Mouse (Mus musculus) embryonic facial prominence, embryonic 15.5 days (tissue): ENCODE data around the gene 4933430I17Rik. TPM values are rescaled to one million over a fixed set of nuclear protein-coding genes. Genes with fewer than 3 reads are reported as not detected.
A peak's percentile ranks its signal among the peaks of the same experiment; 100 is the strongest.

Experiments
- ATAC-seq: fragments of 200-750 bp; cut with Nextera tagmentation; 2 replicates; pipeline ENCODE4 v1.8.0; 2017; ENCODE audit warnings: low read depth, moderate TSS enrichment; ENCODE audit not compliant: insufficient number of reproducible peaks, low FRiP score, low TSS enrichment
- H3K27ac ChIP-seq: fragments of 300-500 bp; sonication (generic); replicated peaks from 2 replicates; pipeline ENCODE4 v1.5.1; 2015; ENCODE audit warnings: mild to moderate bottlenecking, inconsistent platforms
- H3K27me3 ChIP-seq: fragments of 300-500 bp; sonication (generic); 2 replicates; pipeline ENCODE4 v1.6.1; 2015; ENCODE audit warnings: inconsistent platforms
- H3K36me3 ChIP-seq: fragments of 300-500 bp; sonication (generic); 2 replicates; pipeline ENCODE4 v1.6.1; 2015; ENCODE audit warnings: mild to moderate bottlenecking, inconsistent platforms
- H3K4me1 ChIP-seq: fragments of 300-500 bp; sonication (generic); 2 replicates; pipeline ENCODE4 v1.6.1; 2015; ENCODE audit warnings: inconsistent platforms
- H3K4me2 ChIP-seq: fragments of 300-500 bp; sonication (generic); replicated peaks from 2 replicates; pipeline ENCODE4 v1.6.1; 2015; ENCODE audit warnings: mild to moderate bottlenecking, inconsistent platforms
- H3K4me3 ChIP-seq: fragments of 300-500 bp; sonication (generic); replicated peaks from 2 replicates; pipeline ENCODE4 v1.5.1; 2015; ENCODE audit warnings: mild to moderate bottlenecking, inconsistent platforms
- H3K9ac ChIP-seq: fragments of 300-500 bp; sonication (generic); 2 replicates; pipeline ENCODE4 v1.6.1; 2015; ENCODE audit warnings: inconsistent platforms
- H3K9me3 ChIP-seq: fragments of 300-500 bp; sonication (generic); replicated peaks from 2 replicates; pipeline ENCODE4 v1.6.1; 2016; ENCODE audit warnings: inconsistent platforms
- whole genome bisulfite sequencing: fragments of 180-500 bp; shearing (Covaris S2); methylation state at CpG from one replicate; pipeline ENCODE4 v1.1.7; 2015; 5-methylcytosine and 5-hydroxymethylcytosine counted together
- polyA plus RNA-seq: library from polyadenylated mRNA; unstranded; fragments of >200 nt; fragmentation: Nextera tagmentation; extraction: Ambion mirVana; gene quantifications from 2 replicates; pipeline ENCODE4 v1.2.1, GENCODE M21; 2015

Gene 4933430I17Rik
- polyA plus RNA-seq, 1 experiment from 2014 or later, result 0.47 TPM

GRCm38 (mm10) chr4:62505991-62506390 is 19.2 kb upstream of the 4933430I17Rik start:
- Histone ChIP-seq H3K27ac (no peak overlapping the region), H3K9me3 (no peaks in the 10 kb centered on the region), H3K27me3 (no peaks in the 10 kb centered on the region), H3K4me1 (peaks cover 15% of the 10 kb centered on the region), H3K4me3 (no peak overlapping the region), H3K36me3 (peaks cover 34% of the 10 kb centered on the region), H3K9ac (no peak overlapping the region), H3K4me2 (no peak overlapping the region)
- WGBS, result 78% methylated on average over 3 of the region's 3 CpGs
- no peak for ATAC-seq

- Histone ChIP-seq H3K36me3 (peaks cover 42% of the 10 kb centered on the region), H3K4me1 (0 out of 2 replicates have a peak, but pooled peaks cover 11% of the 10 kb centered on the region), H3K4me2 (no peak overlapping the region), H3K27ac (no peak overlapping the region), H3K9me3 (no peaks in the 10 kb centered on the region), H3K27me3 (no peaks in the 10 kb centered on the region), H3K4me3 (no peak overlapping the region), H3K9ac (no peak overlapping the region)
- ATAC-seq, result no peak
- WGBS, result 60% methylated on average over 2 of the region's 2 CpGs
These were observed 18.4 kb upstream of the 4933430I17Rik start for GRCm38 (mm10) chr4:62506798-62507197.

- Histone ChIP-seq H3K4me3 (no peak overlapping the region), H3K4me1 (peaks cover under 1% of the 10 kb centered on the region; the same call in 1 of the 2 replicates), H3K36me3 (peaks cover 63% of the 10 kb centered on the region), H3K4me2 (no peak overlapping the region), H3K9ac (no peak overlapping the region), H3K9me3 (no peaks in the 10 kb centered on the region), H3K27ac (no peak overlapping the region), H3K27me3 (no peaks in the 10 kb centered on the region)
- ATAC-seq, result no peak
- WGBS, result 90% methylated on average over 5 of the region's 5 CpGs
These were observed 16.3 kb upstream of the 4933430I17Rik start for GRCm38 (mm10) chr4:62508839-62509238.

GRCm38 (mm10) chr4:62509946-62510345 is 15.2 kb upstream of the 4933430I17Rik start:
- Histone ChIP-seq H3K9ac (no peak overlapping the region), H3K4me2 (no peak overlapping the region), H3K4me1 (peaks cover 7% of the 10 kb centered on the region; the same call in 1 of the 2 replicates), H3K27me3 (no peaks in the 10 kb centered on the region), H3K27ac (no peak overlapping the region), H3K4me3 (no peak overlapping the region), H3K36me3 (peaks cover 64% of the 10 kb centered on the region), H3K9me3 (no peaks in the 10 kb centered on the region)
- ATAC-seq, result no peak
- WGBS, result 89% methylated on average over 11 of the region's 11 CpGs

GRCm38 (mm10) chr4:62513998-62514506 is 11.1 kb upstream of the 4933430I17Rik start:
- Histone ChIP-seq H3K27ac (no peak overlapping the region), H3K9ac (no peak overlapping the region), H3K27me3 (no peaks in the 10 kb centered on the region), H3K4me2 (no peak overlapping the region), H3K9me3 (no peaks in the 10 kb centered on the region), H3K4me3 (no peak overlapping the region), H3K36me3 (peaks cover 50% of the 10 kb centered on the region), H3K4me1 (peaks cover 42% of the 10 kb centered on the region)
- 41% methylated on average over 11 of the region's 11 CpGs for WGBS
- no peak for ATAC-seq

GRCm38 (mm10) chr4:62514995-62515394 is 10.2 kb upstream of the 4933430I17Rik start:
- H3K9ac ChIP-seq, result no peak overlapping the region

GRCm38 (mm10) chr4:62515490-62515889 is 9.7 kb upstream of the 4933430I17Rik start:
- Histone ChIP-seq H3K9ac (no peak overlapping the region), H3K4me2 (no peak overlapping the region), H3K36me3 (peaks cover 35% of the 10 kb centered on the region), H3K27me3 (no peaks in the 10 kb centered on the region), H3K9me3 (no peaks in the 10 kb centered on the region), H3K27ac (no peak overlapping the region), H3K4me1 (peaks cover 46% of the 10 kb centered on the region), H3K4me3 (no peak overlapping the region)
- 74% methylated on average over 3 of the region's 3 CpGs for WGBS
- ATAC-seq, result no peak

More at GRCm38 (mm10) chr4:62514995-62515394, 10.2 kb upstream of the 4933430I17Rik start:
- 73% methylated on average over 7 of the region's 7 CpGs for WGBS
- H3K36me3 ChIP-seq, result peaks cover 40% of the 10 kb centered on the region
- H3K27me3 ChIP-seq, result no peaks in the 10 kb centered on the region
- no peaks in the 10 kb centered on the region for H3K9me3 ChIP-seq
- no peak overlapping the region for H3K27ac ChIP-seq
- no peak overlapping the region for H3K4me2 ChIP-seq
- H3K4me1 ChIP-seq, result peaks cover 43% of the 10 kb centered on the region
- H3K4me3 ChIP-seq, result no peak overlapping the region
- ATAC-seq, result no peak

- Histone ChIP-seq H3K4me2 (no peak overlapping the region), H3K36me3 (peaks cover 29% of the 10 kb centered on the region), H3K9me3 (no peaks in the 10 kb centered on the region), H3K27me3 (no peaks in the 10 kb centered on the region), H3K4me3 (no peak overlapping the region), H3K9ac (no peak overlapping the region), H3K27ac (no peak overlapping the region), H3K4me1 (peaks cover 48% of the 10 kb centered on the region)
- ATAC-seq, result no peak
- WGBS, result 53% methylated on average over 2 of the region's 2 CpGs
These were observed 9.1 kb upstream of the 4933430I17Rik start for GRCm38 (mm10) chr4:62516079-62516478.

- no peak overlapping the region for H3K4me2 ChIP-seq
- peaks cover 24% of the 10 kb centered on the region for H3K36me3 ChIP-seq
- H3K27me3 ChIP-seq, result no peaks in the 10 kb centered on the region
- H3K4me1 ChIP-seq, result peaks cover 48% of the 10 kb centered on the region
- H3K9me3 ChIP-seq, result no peaks in the 10 kb centered on the region
- no peak for ATAC-seq
- no peak overlapping the region for H3K9ac ChIP-seq
- no peak overlapping the region for H3K27ac ChIP-seq
- H3K4me3 ChIP-seq, result no peak overlapping the region
- WGBS, result 83% methylated on average over 1 of the region's 1 CpGs
These were observed 8.6 kb upstream of the 4933430I17Rik start for GRCm38 (mm10) chr4:62516579-62516978.

- peaks cover 48% of the 10 kb centered on the region for H3K4me1 ChIP-seq
- peak overlapping the region; percentile 41; the same call in 1 of the 2 replicates for H3K27ac ChIP-seq
- H3K4me3 ChIP-seq, result no peak overlapping the region
- H3K9me3 ChIP-seq, result no peaks in the 10 kb centered on the region
- H3K4me2 ChIP-seq, result no peak overlapping the region
- no peak for ATAC-seq
- no peaks in the 10 kb centered on the region for H3K27me3 ChIP-seq
- 72% methylated on average over 8 of the region's 8 CpGs for WGBS
- H3K36me3 ChIP-seq, result peaks cover 20% of the 10 kb centered on the region
- no peak overlapping the region for H3K9ac ChIP-seq
These were observed 8.1 kb upstream of the 4933430I17Rik start for GRCm38 (mm10) chr4:62517046-62517445.

GRCm38 (mm10) chr4:62517538-62518415 is 7.4 kb upstream of the 4933430I17Rik start:
- WGBS, result 45% methylated on average over 10 of the region's 10 CpGs
- Histone ChIP-seq H3K4me2 (peak overlapping the region; percentile 76), H3K9me3 (no peaks in the 10 kb centered on the region), H3K4me1 (peaks cover 48% of the 10 kb centered on the region), H3K27me3 (no peaks in the 10 kb centered on the region), H3K27ac (peak overlapping the region; percentile 89; the same call in 1 of the 2 replicates), H3K36me3 (peaks cover 15% of the 10 kb centered on the region), H3K9ac (no peak overlapping the region), H3K4me3 (peak overlapping the region; percentile 79; the same call in 1 of the 2 replicates)
- no peak for ATAC-seq
